Mouse (Mus musculus): ENCODE data around the gene Grin2c.

Gene Grin2c

DNA sequence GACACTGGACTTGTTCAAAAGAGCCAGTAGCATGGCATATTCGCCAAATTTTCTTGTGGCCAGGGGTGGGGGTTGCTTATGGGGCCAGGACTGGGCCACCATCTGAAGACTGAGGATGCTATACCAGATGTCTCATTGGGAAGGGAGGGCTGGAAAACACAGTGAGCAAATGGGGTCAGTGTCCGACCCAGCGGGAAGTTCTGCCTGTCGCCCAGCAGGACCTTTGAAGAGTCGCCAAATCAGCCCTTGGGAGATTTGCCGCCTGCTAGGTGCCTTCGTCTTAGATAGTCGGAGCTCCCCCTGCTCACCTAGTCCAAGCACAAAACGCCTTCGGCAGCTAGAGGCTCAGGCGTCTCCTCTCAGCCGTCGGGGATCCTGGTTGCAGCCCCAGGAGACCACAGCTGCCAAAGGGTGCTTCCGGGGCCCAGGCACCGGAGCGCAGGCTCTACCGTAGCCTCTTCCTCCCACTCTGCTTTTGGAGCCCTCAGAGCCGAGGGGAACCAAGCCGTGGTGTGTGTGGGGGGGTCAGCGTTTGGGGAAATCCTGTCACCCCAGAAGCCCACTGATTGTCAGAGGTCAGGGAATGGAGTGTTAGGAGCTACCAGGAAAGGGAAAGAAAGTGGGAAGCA, 1.2 kb downstream of the Grin2c start:
- in situ Hi-C loops (cut with MboI, MseI), result no loop called here

DNA sequence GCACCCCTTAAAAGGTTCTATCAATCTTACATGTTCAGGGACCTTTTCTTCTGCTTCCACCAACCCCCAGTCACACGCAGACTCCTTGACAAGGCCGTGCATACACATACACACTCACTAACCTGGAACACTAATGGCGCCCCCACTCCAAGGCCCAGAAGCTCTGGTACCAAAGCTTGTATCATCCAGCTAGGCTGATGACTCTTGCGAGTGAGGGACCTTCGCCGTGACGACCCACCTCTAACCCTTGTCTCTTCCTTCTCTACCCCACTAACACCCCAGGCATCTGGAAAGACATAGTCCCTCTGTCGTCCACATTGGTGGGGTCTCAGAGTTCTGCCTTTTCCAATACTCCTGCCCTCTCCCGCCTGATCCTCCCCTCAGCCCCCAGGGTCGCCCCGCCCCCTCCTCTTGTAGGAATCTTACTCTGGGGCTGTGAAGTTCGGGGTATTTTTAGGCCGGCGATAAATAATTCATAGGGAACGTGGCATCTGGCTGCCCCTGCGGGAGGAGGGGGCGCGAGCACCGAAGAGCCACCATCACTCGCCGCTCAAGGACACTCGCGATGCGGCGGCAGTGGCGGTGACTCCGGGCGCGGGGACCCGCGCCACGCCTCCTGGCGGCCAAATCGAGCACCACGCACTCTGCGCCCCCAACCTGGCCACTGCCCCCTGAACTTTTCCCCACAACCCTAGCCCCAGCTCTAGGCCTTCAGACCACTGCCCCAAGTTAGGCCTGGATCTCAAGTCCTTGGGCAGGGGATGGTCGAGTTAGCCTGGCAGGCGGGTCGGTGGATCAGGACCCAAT, 2.0 kb downstream of the Grin2c start:
- in situ Hi-C loops (cut with MboI, MseI), result loop anchor here (5.0 kb wide), 2 partner anchors 58 to 173 kb away; partner anchors contain the start of gene Rab37 (in 1 of the 2)

DNA sequence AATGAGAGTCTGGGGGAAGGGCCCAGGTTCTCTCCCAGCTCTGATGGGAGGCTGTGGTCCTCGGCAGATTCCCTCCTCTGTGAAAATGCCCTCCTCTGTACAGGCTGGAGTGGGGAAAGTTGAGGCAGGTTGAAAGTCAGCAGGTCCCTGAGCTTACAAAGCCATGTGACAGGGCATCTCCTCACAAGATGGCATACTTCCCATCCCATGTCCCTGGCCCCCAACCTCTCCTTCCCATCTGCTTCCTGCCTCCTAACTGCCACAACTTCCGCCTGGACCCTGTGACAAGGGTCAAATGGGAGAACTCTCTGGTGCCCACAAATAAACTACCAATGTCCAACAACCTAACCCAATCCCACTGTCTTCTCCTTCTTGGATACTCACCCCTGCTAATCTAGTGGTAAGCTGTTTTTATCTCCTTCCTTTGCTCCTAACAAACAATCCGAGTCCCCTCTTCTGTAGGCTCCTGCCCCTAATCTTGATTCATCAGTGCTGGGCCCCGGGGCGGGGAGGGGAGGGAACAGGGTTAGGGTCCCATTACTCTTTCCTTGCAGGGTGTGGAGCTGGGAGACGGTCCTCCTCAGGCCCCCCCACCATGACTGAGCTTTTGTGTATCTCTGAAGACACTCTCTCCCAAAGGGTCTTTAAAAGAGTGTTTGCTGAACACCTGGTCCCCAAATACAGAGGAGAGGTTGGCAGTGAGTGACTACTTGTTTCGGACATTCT, 2.7 kb downstream of the Grin2c start:
- in situ Hi-C loops (cut with MboI, MseI), result loop anchor here (5.0 kb wide), 2 partner anchors 57 to 172 kb away; partner anchors contain the start of gene Rab37 (in 1 of the 2)

DNA sequence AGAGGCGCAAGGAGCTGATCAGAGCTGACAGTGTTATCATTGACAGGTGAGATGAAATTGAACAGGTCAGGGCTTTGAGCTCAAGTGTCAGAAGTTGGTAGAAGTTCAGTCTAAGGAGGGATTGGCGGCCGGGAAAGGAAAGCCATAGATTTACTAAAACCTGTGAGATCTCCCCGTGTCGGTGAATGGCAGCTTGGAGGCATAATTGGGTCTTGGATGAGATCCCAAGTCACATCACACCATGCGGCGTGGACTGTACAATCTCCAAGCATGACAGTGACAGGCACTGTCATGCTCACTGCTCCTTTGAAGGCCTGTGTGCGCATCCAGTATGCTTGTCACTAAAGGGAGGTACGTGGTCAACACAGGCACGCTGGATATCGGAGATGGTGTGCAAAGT, 4.1 kb downstream of the Grin2c start:
- in situ Hi-C loops (cut with MboI, MseI), result loop anchor here (5.0 kb wide), 2 partner anchors 56 to 171 kb away; partner anchors contain the start of gene Rab37 (in 1 of the 2)

DNA sequence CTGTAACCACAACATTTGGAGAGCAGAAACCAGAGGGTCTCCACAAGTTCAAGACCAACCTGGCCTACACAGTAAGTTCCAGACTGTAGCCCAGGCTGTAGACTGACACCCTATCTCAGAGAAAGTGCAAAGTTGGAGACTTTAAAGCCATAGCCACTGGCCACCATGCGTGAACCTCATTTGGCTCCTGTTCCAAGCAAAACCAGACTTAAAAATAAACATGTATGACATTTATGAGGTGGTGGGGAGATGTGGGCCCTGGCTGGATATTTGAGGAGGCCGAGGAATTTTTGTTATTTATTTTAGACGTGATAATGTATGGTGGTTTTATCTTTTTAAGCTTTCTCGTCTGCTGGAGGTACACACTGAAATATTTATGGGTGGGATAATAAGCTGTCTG, 7.9 kb downstream of the Grin2c start:
- in situ Hi-C loops (cut with MboI, MseI), result no loop called here

DNA sequence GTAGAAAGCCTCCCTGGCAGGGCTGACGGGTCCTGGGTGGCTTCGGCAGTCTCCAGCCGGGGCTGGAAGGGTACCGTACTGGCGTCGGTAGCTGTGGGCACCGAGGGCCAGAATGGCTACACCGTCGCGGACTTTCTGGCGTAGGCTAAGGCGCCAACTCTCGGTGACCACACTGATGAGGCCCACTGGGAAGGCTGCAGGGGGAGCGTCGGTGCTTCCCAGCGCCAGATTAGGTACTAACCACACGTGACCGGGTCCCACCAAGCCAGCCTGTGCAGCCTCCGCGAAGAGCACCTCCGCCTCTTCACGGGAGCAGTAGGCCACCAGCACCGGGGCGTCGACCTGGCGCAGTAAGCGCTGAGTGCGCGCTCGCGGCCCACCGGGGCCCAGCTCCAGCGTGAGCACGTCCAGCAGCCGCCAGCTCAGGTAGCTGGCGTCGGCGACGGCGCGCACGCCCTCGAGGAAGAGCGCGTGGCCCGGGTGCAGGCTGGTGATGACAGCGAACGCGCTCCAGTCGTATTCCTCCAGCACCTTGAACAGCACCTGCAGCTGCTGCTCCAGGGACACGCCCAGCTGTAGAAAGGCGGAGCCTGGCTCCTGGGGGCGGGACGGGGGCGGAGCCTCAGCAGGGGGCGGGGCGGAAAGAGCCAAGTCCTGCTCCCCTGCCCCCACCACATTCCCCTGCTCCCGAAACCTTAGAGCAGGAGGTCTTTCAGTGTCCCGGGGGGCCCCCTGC, 9.1 kb downstream of the Grin2c start:
- in situ Hi-C loops (cut with MboI, MseI), result no loop called here

DNA sequence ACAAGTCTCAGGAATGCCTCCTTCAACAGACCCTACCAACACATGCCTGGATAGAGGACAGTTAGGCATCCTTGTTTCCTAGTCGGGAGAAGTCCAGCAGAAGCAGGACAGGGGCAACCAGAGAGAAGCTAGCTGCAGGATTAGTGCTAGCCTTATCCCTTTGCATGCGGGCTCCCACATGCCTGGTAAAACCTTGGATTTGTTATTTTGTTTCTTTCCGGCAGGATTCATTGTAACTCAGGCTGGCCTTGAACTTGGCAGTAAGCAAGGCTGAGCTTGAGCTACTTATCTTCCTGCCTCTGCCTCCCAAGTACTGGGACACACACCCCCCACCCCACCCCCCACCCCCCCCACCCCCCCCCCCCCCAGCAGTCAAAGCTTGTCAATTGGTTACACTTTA, 15.8 kb downstream of the Grin2c start:
- in situ Hi-C loops (cut with MboI, MseI), result no loop called here

DNA sequence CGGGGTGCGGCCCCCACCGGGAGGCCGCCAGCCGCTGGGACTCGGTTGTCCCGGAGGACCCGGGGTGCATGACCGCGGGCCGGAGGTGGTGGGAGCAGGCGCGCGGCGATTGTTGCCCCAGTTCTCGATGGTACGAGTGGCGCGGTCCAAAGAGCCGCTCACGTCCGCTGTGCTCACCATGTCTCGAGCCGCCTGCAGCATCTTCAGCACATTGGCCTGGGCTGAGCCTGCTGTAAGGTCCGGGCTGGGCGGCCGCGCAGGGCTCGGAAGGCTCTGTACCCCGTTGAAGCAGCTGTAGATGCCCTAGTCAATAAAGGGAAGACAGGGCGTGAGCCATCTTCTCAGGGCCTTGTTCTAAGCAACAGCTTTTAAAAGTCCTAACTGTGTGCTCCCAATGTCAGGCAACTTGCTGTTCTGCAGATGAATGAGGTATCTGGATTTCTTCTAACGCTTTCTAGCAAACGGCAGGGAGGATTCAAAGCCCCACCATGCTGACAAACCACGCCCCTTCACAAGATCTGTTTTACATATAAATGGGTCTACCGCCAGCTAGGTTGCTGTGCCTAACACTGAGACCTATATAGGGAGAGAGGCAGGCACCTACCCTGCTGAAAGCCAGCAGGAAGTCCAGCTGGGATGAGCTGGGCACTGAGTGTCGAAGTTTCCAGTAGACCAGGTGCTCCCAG, 16.5 kb downstream of the Grin2c start:
- in situ Hi-C loops (cut with MboI, MseI), result no loop called here

DNA sequence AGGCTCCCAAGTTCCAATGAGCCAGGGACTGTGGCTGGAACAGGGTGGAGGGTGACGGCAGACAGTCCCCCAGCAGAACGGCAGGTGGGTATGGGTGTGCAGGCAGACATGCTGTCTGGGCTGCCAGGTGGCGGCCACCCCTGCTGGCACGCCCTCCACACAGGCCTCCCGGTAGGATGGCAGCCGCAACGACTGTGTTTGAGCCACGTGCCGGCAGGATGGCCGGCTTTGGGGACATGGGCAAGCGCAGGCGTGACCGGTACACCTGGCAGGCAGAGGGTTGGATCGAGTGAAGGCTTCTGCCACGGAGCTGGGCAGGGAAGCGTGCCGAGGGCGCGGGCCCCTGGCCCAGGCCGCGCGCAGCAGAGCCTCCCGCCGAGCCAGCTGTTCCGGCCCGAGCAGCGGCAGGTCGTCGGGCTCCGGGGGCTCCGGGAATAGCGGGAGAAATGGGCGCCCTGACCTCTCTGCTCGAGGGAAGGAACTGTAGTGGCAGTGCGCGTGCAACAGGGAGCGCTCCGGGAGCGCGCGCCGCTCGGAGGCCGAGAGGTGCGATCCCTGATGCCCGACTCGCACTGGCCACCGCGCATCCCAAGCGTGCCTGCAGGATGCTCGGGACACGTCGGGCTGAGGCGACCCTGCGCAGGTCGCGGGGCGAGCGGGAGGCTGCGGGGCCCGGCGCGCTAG, 17.2 kb downstream of the Grin2c start:
- in situ Hi-C loops (cut with MboI, MseI), result no loop called here

DNA sequence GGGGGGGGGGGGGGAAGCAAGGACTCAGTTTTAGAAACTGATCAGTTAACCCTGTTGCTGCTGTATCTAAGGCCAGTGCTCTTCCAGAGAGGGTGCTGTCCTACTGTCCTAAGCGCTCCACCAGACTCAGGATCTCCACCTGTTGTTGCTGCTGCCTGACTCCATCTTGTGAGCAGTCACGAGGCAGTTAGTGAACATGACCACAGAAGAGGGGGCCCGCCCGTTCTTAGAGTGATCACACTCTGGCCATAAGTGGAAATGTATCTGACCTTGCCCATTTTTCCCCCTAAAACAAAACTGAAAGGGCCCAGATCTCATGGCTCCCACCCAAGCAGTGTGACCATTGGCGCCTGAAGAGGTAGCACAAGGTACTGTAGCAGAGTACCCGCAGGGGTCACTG, 19.1 kb downstream of the Grin2c start:
- in situ Hi-C loops (cut with MboI, MseI), result no loop called here

DNA sequence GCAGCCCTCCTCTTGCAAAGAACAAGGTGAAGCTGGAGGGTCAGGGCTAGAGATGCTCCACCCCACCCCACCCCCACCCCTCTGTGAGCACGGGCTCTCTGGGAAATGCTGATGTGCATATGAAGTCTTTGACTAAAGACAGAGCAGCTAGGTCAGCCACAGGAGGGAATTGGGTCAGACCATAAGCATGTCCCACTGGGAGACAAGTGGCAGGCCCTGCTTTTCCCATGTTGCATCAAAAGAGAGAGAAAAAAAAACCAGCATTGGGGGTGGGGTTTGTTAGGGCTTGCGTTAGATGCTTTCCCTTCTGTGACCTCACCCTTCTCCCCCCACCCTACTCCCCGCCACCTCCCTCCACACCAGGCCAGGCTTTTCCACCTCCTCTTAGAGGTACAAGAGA, 19.8 kb downstream of the Grin2c start:
- in situ Hi-C loops (cut with MboI, MseI), result no loop called here

DNA sequence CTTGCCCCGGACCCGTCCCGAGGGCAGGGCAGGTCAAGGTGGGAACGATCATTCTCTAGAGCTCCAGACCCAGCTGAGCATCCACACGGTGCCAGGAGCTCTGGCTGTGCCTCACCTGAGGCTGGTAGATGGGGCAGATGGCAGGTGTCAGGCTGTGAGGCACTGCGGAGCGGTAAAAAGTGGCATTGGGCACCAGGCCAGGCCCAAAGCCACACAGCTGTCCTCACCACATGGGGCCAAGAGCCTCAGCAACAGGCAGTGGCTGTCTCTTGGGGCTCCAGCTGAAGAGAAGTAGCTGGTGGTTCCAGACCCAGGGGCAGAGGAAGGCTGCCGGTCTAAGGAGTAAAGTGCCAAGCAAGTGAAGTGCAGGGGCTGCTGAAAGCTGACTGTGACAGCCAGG, 20.7 kb downstream of the Grin2c start:
- in situ Hi-C loops (cut with MboI, MseI), result no loop called here

DNA sequence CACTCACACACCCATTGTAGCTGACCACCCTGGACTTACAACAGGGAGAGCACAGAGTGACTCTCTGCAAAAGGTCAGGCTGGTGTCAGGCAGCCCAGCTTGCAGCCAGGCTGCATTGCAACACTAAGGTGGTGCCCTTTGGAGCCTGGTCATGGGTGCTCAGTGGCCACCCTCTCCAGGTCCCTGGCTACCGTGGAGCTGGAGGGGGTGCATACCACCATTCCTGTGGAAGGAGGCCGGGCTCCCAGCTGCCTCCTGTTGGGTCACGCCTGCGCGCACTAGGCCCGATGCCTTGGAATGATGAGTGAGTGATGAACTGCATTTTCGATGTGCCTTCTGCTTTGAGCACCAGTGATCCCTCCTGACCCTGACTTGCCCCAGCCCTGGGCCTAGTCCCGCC, 22.2 kb downstream of the Grin2c start:
- in situ Hi-C loops (cut with MboI, MseI), result no loop called here

DNA sequence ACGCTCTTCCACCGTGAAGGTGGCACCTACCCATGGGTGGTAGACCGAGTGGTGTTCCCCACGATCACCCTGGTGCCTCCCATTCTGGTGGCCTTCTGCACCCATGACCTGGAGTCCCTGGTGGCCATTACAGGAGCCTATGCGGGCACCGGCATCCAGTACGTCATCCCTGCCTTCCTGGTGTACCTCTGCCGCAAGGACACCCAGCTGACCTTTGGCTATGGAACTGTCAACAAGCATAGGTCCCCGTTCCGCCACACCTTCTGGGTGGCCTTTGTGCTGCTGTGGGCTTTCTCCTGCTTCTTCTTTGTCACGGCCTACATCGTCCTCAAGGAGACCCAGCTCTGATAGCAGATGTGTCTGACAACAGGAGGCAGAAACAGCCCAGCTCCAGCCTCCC, 23.3 kb downstream of the Grin2c start:
- in situ Hi-C loops (cut with MboI, MseI), result no loop called here

DNA sequence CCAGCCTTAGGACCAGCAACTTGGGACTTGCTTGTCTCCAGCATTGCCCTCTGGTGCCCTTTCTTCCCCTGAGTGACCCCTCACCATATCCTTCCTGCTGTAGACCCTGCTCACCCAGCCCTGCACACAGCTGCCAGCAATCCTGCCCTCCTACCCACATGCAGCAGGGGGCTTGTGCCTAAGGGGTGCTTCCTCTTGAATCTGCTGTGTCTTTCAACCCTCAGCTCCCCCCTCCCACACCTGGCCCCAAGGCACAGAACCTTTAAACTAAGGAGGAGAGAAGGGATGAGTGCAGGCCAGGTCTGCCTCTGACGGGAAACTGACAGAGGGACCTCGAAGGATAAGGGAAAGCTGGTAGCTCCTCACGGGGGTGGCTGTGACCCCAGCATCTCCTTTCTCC, 24.3 kb downstream of the Grin2c start:
- in situ Hi-C loops (cut with MboI, MseI), result no loop called here

DNA sequence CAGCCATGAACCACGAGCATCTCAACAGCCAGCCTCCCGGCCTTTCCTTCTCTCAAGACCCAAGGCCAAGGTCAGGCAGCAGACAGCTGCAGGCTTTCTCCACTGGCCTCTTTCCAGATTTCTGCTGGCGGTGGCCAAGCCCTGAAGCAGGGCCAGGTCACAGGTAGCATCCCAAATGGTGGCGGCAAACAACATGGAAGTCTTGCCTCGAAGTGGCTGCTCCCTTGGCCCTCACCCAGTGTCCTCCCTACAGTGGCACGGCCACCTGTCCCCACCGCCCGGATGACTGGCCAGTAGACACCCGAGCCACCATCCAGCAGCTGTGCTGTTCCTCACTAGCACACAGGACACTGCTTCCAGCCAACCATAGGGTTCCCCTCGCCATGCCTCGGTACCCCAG, 25.6 kb downstream of the Grin2c start:
- in situ Hi-C loops (cut with MboI, MseI), result no loop called here

DNA sequence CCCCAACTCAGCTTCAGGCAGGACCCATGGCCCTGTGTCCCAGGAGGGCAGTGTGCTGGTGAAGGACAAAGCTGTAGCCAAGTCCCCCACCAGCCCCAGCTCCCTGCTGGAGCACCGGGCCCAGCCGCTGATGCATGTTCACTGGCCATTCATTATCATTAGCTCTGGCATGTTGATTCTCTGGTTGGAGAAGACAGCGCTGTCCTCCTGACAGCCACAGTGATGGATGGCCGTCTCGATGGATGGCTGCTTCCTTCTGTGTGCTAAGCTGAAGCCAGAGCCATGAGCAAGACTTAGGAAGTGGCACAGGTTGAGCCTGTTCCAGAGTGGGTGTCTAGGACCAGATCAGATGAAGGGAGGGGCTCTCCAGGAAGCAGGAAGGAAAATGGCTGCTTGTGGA, 30.5 kb downstream of the Grin2c start:
- in situ Hi-C loops (cut with MboI, MseI), result no loop called here

DNA sequence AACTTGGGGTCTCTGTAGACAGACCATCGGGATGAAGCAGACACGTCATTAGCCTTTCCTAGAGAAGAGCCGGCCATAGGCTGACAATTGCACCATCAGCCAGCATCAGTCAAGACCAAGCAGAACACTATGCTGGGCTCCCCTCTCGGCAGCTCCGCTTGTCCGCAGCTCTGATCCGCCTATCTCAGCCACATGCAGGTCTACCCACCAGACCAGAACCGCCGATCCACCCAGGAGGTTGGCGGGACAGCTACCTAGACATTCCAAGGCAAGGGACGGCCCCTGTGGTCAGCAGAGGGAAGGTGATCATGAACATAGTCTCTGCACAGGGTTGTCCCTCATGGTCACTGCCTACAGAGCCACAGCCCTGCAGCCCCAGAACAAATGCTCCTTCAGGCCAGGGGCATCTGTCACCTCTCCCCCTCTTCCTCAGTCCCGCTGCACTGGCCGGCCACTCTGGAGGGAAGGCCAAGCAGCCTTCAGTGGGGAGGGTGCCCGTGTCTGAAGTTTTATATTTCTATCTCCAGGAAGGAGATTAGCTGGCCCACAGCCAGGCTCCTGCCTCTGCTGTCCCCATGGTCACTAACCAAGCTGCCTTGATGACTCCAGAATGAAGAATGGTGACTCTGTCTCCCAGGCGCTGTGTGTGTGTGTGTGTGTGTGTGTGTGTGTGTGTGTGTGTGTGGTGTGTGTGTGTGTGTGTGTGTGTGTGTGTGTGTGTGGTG, 32.6 kb downstream of the Grin2c start:
- in situ Hi-C loops (cut with MboI, MseI), result no loop called here

DNA sequence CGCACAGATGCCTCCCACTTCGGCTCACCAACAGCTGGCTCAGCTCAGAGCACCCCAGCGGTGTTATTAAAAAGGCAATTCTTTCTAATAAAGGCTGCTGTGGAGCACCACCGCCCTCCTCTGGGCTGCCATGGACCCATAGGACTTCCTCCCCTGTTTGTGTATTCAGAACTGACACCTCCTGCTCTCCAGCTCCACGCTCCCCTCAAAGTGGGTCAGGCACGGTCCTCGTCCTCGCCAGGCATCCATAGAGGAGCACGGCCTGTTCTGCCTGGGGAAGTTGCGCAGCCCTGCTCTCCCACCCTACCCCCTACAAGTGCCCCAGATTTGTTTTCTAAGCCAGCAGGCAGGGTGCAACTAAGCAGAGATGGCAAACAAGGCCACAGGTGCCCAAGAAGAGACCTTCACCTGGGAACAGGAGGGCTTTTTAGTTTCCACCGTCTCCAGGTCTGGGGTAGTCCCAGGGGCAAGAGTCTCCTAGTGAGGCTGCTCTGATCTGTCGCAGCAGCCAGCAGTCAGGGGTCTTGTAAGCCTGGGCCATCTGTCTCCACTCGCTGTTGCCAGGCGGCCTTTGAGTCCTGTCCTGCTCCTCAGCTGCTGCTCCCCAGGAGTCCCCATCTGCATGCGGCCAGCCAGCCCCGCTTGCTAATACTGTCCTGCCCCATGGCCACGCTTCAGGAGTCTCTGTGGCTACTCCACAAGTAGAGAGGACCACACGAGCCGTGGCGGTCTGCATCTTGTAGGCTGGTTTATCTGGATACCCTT, 33.3 kb downstream of the Grin2c start:
- in situ Hi-C loops (cut with MboI, MseI), result no loop called here
